Mouse (Mus musculus): Measurements from ENCODE around the gene Ckap5.

- TF ChIP-seq EP300 (optimal IDR thresholded peaks at IDR 0.05) (no peak), CTCF (IDR thresholded peaks at IDR 0.05; ENCODE audit: low read depth) (no peak)
Measured at GRCm38 (mm10) chr2:91666386-91666910, 139.9 kb downstream of the Ckap5 start.

Measured in stomach, postnatal 0 days (tissue).